Mouse (Mus musculus): ENCODE measurements around the gene Phlda2. TPM values are rescaled to one million over a fixed set of nuclear protein-coding genes. Genes with fewer than 3 reads are reported as not detected.

Gene Phlda2
- polyA plus RNA-seq, 1 experiment from 2014 or later = 3.9 TPM

DNA sequence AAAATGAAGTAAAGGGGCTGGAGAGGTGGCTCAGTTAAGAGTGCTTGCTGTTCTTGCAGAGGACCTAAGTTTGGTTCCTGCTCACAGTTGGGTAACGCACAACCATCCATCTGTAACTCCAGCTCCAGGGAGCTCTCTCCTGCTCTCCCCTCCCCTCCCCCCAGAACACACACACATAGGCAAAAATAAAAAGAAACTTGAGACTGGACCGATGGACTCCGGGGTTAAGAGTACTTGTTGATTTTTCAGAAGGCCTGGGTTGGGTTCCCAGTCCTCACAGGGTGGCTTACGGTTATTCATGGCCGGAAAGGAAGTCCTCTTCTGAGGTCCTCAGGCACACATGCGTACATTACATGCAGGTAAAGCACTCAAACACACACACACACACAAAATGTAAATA, 976 bp upstream of the Phlda2 start:
- H3K27me3 ChIP-seq (ENCODE audit: insufficient read depth, low read length) = peaks cover 43% of the 10 kb centered on the region
- 63% methylated on average over 6 of the region's 6 CpGs for WGBS

DNA sequence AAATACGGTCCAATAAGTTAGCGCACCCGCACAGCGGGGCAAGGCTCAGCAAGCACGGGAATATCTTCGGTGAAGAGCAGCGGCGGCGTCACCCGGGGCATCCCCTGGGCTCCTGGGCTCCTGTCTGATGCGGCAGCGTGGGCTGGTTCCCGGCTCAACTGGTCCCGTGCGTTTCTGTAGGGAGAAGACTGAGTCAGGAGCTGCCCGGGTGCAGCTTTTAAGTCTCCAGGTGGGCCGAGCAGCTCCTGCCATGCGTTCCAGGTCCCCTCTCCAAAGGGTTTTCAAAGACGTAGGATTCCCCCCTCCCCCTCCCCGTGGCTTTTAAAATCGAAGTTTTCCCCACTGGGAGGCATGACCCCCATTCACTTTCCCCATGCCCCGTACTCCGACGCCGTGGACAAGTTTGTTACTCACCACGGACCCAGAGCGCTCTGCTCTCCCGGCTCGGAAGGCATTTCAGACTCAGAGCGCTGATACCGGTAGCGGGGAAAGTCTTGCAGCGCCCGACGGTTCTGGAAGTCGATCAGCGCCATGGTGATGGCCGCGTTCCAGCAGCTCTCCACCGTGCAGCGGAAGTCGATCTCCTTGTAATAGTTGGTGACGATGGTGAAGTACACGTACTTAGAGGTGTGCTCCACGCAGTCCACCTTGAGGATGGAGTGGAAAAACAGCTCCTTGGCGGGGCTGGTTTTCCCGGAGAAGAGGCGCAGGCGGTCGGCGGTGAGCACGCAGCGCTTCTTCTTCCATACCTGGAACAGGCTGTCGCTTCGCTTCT, 1.1 kb downstream of the Phlda2 start:
- Histone ChIP-seq H3K4me3 (ENCODE audit: low read depth, low read length) (peak overlapping the region; percentile 47), H3K27me3 (ENCODE audit: insufficient read depth, low read length) (peaks cover 43% of the 10 kb centered on the region), H3K4me1 (ENCODE audit: insufficient read depth) (peaks cover 4% of the 10 kb centered on the region; the same call in 1 of the 2 replicates), H3K9ac (peak overlapping the region; percentile 35), H3K27ac (ENCODE audit: low read depth) (no peak overlapping the region), H3K36me3 (ENCODE audit: insufficient read depth) (no peaks in the 10 kb centered on the region), H3K4me2 (peak overlapping the region; percentile 89), H3K9me3 (ENCODE audit: low read depth, low read length) (no peaks in the 10 kb centered on the region)
- DNase-seq = peak; percentile 78
- ATAC-seq (ENCODE audit: insufficient read depth) = peak; percentile 20; the same call in 1 of the 2 replicates
- TF ChIP-seq CTCF (IDR thresholded peaks at IDR 0.05; ENCODE audit: low read depth) = no peak
- 1% methylated on average over 55 of the region's 55 CpGs for WGBS

More for the DNA sequence above, 976 bp upstream of the Phlda2 start:
- peaks cover 4% of the 10 kb centered on the region; the same call in 1 of the 2 replicates for H3K4me1 ChIP-seq (ENCODE audit: insufficient read depth)
- no peak for TF ChIP-seq CTCF (IDR thresholded peaks at IDR 0.05; ENCODE audit: low read depth)
- H3K4me2 ChIP-seq = no peak overlapping the region
- no peak overlapping the region for H3K9ac ChIP-seq
- no peak overlapping the region for H3K27ac ChIP-seq (ENCODE audit: low read depth)
- no peak overlapping the region for H3K4me3 ChIP-seq (ENCODE audit: low read depth, low read length)
- H3K36me3 ChIP-seq (ENCODE audit: insufficient read depth) = no peaks in the 10 kb centered on the region
- DNase-seq = no peak
- no peak for ATAC-seq (ENCODE audit: insufficient read depth)
- no peaks in the 10 kb centered on the region for H3K9me3 ChIP-seq (ENCODE audit: low read depth, low read length)

DNA sequence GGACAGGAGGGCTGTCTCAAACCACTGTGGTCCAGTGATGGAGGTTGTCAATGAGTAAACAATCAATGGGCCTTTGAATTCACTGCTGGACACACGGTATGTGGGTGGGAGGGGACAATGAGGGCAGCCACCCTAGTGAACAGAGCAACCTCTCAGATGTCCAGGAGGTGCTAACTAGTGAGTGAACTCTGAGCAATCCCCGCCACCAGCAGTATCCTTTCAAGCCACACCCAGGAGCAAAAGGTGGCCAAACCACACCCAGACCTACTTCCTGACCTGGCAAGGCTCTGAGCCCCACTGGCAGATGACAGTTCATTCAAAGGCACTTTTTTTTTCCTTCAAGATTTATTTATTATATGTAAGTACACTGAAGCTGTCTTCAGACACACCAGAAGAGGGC, 2.0 kb downstream of the Phlda2 start:
- Histone ChIP-seq H3K4me1 (ENCODE audit: insufficient read depth) (peaks cover 4% of the 10 kb centered on the region; the same call in 1 of the 2 replicates), H3K27me3 (ENCODE audit: insufficient read depth, low read length) (peaks cover 43% of the 10 kb centered on the region), H3K4me2 (no peak overlapping the region), H3K27ac (ENCODE audit: low read depth) (no peak overlapping the region), H3K36me3 (ENCODE audit: insufficient read depth) (no peaks in the 10 kb centered on the region), H3K9ac (no peak overlapping the region), H3K9me3 (ENCODE audit: low read depth, low read length) (no peaks in the 10 kb centered on the region), H3K4me3 (ENCODE audit: low read depth, low read length) (no peak overlapping the region)
- ATAC-seq (ENCODE audit: insufficient read depth) (no peak), DNase-seq (no peak)
- WGBS = 34% methylated on average over 2 of the region's 2 CpGs
- no peak for TF ChIP-seq CTCF (IDR thresholded peaks at IDR 0.05; ENCODE audit: low read depth)

DNA sequence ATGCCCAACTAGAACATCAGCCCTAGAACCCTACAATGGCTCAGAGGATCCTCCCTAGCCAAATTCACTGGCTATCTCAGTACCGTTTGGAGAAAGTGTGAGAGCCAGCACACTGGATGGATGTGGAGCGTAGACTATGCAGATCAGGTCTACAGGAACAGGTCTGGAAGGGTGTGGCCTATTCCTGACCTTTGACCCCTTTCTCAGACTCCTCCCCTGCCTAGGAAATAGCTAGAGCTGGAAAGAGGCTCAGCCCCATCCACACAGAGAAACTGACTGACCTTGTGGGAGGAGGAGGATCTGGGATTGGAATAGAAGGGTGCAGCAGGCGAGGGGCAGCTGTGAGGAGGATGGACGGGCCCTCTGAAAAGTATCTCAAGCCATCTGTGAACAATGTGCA, 4.4 kb downstream of the Phlda2 start:
- ATAC-seq (ENCODE audit: insufficient read depth) (no peak), DNase-seq (no peak)
- 89% methylated on average over 4 of the region's 4 CpGs for WGBS
- H3K4me2 ChIP-seq = no peak overlapping the region
- no peak overlapping the region for H3K9ac ChIP-seq
- no peaks in the 10 kb centered on the region for H3K9me3 ChIP-seq (ENCODE audit: low read depth, low read length)
- no peak overlapping the region for H3K4me3 ChIP-seq (ENCODE audit: low read depth, low read length)
- H3K27me3 ChIP-seq (ENCODE audit: insufficient read depth, low read length) = peaks cover 36% of the 10 kb centered on the region
- H3K4me1 ChIP-seq (ENCODE audit: insufficient read depth) = peaks cover 4% of the 10 kb centered on the region; the same call in 1 of the 2 replicates
- no peaks in the 10 kb centered on the region for H3K36me3 ChIP-seq (ENCODE audit: insufficient read depth)
- no peak for TF ChIP-seq CTCF (IDR thresholded peaks at IDR 0.05; ENCODE audit: low read depth)
- H3K27ac ChIP-seq (ENCODE audit: low read depth) = no peak overlapping the region

DNA sequence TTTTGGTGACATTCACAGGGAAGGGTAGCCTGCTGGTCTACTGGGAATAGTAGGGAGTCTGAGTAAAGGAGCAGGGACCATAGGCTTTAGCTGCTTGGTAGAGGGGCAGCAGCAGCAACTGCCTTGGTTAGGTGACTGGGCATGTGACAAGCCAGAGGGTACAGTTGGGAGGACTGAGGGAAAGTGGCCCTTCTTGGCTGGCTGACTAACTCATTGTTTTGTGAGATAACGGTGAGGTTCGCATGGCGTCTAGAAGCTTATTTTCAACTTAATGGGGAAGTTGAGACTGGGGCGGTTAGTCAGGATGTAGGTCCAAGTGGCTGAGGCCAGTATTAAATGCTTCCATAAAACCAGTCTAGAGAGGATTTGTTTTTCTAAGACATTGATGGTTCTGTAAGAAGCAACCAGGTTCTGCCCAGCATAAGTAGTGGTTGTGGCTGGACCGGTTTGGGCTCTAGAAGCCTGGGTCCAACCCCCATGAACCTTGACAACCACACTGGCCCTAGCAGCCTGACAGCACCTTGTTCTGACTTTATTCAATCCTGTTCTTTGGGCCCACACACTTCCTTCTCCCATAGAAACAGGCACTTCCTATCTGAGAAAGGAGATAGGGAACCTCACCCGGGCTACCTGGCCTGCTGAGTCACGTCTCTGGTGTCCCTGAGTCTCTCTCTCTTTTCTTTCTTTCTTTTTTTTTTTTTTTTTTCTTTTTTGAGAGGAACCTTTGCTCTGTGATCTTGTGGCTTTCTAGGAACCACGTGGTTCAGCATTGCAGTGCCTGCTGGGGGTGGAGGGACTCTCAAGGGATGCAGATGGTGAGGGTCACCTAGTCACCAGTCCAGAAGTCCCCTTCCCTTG, 7.6 kb downstream of the Phlda2 start:
- WGBS = 77% methylated on average over 8 of the region's 8 CpGs
- Histone ChIP-seq H3K36me3 (ENCODE audit: insufficient read depth) (no peaks in the 10 kb centered on the region), H3K4me1 (ENCODE audit: insufficient read depth) (no peaks in the 10 kb centered on the region), H3K4me2 (no peak overlapping the region), H3K4me3 (ENCODE audit: low read depth, low read length) (no peak overlapping the region), H3K27ac (ENCODE audit: low read depth) (no peak overlapping the region), H3K9ac (no peak overlapping the region), H3K9me3 (ENCODE audit: low read depth, low read length) (no peaks in the 10 kb centered on the region), H3K27me3 (ENCODE audit: insufficient read depth, low read length) (peaks cover 4% of the 10 kb centered on the region; the same call in 1 of the 2 replicates)
- no peak for ATAC-seq (ENCODE audit: insufficient read depth)
- TF ChIP-seq CTCF (IDR thresholded peaks at IDR 0.05; ENCODE audit: low read depth) = no peak
- DNase-seq = no peak

DNA sequence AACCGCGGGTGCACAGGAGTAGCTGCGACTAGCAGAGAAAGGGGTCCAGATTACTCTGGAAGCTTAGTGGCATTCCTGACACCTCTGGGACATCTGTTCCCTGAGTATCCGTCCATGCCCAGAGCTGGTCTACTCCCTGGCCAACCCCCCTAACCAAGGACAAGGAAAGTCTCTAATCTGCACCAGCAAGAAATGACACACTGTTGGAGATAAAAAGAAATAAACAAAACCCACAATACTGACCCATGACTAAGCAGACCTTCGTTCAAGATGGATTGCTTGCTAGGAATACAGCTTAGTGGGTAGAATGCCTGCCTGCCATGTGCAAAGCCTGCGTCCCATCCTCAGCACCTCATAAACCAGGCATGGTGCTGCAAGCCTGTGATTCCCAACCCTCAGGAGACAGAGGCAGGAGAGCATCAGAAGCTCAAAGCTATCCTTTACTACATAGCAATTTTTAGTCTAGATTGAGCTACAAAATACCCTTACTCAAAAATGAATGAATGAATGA, 9.3 kb downstream of the Phlda2 start:
- Histone ChIP-seq H3K4me2 (no peak overlapping the region), H3K4me3 (ENCODE audit: low read depth, low read length) (no peak overlapping the region), H3K36me3 (ENCODE audit: insufficient read depth) (no peaks in the 10 kb centered on the region), H3K27me3 (ENCODE audit: insufficient read depth, low read length) (no peaks in the 10 kb centered on the region), H3K9me3 (ENCODE audit: low read depth, low read length) (no peaks in the 10 kb centered on the region), H3K9ac (no peak overlapping the region), H3K27ac (ENCODE audit: low read depth) (no peak overlapping the region), H3K4me1 (ENCODE audit: insufficient read depth) (no peaks in the 10 kb centered on the region)
- 41% methylated on average over 6 of the region's 6 CpGs for WGBS
- DNase-seq (peak; percentile 72), ATAC-seq (ENCODE audit: insufficient read depth) (peak; percentile 86)
- TF ChIP-seq CTCF (IDR thresholded peaks at IDR 0.05; ENCODE audit: low read depth) = no peak

DNA sequence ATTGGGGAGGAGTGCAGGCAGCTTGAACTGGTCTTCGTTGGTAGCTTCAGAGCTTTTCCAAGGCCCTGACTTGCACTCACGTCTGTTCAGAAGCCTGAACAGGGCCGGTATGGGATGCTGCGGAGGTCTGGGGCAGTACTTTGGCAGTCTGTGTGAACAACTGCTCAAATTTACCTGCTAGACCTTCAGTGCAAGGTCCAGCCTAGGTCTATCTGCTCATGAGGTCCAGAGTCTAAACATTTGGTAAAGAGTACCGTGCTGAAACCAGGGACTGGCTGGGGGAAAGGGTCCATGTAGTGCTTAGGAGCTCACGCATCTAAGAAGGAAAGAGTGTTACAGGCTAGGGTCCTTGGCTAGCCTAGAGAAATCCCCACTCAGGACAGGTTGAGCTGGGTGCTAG, 13.2 kb downstream of the Phlda2 start:
- Histone ChIP-seq H3K27ac (ENCODE audit: low read depth) (no peak overlapping the region), H3K9ac (no peak overlapping the region), H3K4me3 (ENCODE audit: low read depth, low read length) (no peak overlapping the region), H3K27me3 (ENCODE audit: insufficient read depth, low read length) (no peaks in the 10 kb centered on the region), H3K4me2 (no peak overlapping the region), H3K4me1 (ENCODE audit: insufficient read depth) (no peaks in the 10 kb centered on the region), H3K36me3 (ENCODE audit: insufficient read depth) (no peaks in the 10 kb centered on the region), H3K9me3 (ENCODE audit: low read depth, low read length) (no peaks in the 10 kb centered on the region)
- 73% methylated on average over 6 of the region's 6 CpGs for WGBS
- TF ChIP-seq CTCF (IDR thresholded peaks at IDR 0.05; ENCODE audit: low read depth) = no peak
- ATAC-seq (ENCODE audit: insufficient read depth) (no peak), DNase-seq (no peak)
